Mouse (Mus musculus): ENCODE data around the gene Vps25. TPM values are rescaled to one million over a fixed set of nuclear protein-coding genes. Genes with fewer than 3 reads are reported as not detected.

Gene Vps25
- polyA plus RNA-seq, 1 experiment = 58.8 TPM

- peak within 1 kb of the TSS; percentile 62; the same call in 1 of the 2 replicates for H3K27ac ChIP-seq (ENCODE audit: insufficient read depth, low read length)
- H3K4me1 ChIP-seq (ENCODE audit: control insufficient read depth, insufficient read depth, low read length) = peaks cover 2% of the 10 kb centered on the region; the same call in 1 of the 2 replicates
- no peak for TF ChIP-seq CTCF (IDR thresholded peaks at IDR 0.05; ENCODE audit: extremely low read depth, insufficient read depth, low read length)
- TF ChIP-seq POLR2A (IDR thresholded peaks at IDR 0.05; ENCODE audit: extremely low read depth, insufficient read depth, low read length) = peak; percentile 66
- peak within 1 kb of the TSS; percentile 59 for H3K4me3 ChIP-seq (ENCODE audit: insufficient read depth, low read length)
Observed at GRCm38 (mm10) chr11:101226065-101226701, 27.3 kb upstream of the Vps25 start, which contains the start of gene Ezh1. Gene Ezh1, minus strand, starts transcription at chr11:101226463.

GRCm38 (mm10) chr11:101229361-101229900 is 24.1 kb upstream of the Vps25 start:
- peak overlapping the region; percentile 76 for H3K27ac ChIP-seq (ENCODE audit: insufficient read depth, low read length)
- H3K4me1 ChIP-seq (ENCODE audit: control insufficient read depth, insufficient read depth, low read length) = peaks cover 2% of the 10 kb centered on the region; the same call in 1 of the 2 replicates
- TF ChIP-seq CTCF (IDR thresholded peaks at IDR 0.05; ENCODE audit: extremely low read depth, insufficient read depth, low read length) (no peak), POLR2A (IDR thresholded peaks at IDR 0.05; ENCODE audit: extremely low read depth, insufficient read depth, low read length) (no peak)
- no peak overlapping the region for H3K4me3 ChIP-seq (ENCODE audit: insufficient read depth, low read length)

GRCm38 (mm10) chr11:101230061-101230511 is 23.4 kb upstream of the Vps25 start:
- TF ChIP-seq POLR2A (IDR thresholded peaks at IDR 0.05; ENCODE audit: extremely low read depth, insufficient read depth, low read length) (no peak), CTCF (IDR thresholded peaks at IDR 0.05; ENCODE audit: extremely low read depth, insufficient read depth, low read length) (no peak)
- H3K27ac ChIP-seq (ENCODE audit: insufficient read depth, low read length) = peak overlapping the region; percentile 76
- peaks cover 1% of the 10 kb centered on the region; the same call in 1 of the 2 replicates for H3K4me1 ChIP-seq (ENCODE audit: control insufficient read depth, insufficient read depth, low read length)
- no peak overlapping the region for H3K4me3 ChIP-seq (ENCODE audit: insufficient read depth, low read length)

GRCm38 (mm10) chr11:101230526-101230925 is 23.0 kb upstream of the Vps25 start:
- Histone ChIP-seq H3K4me3 (ENCODE audit: insufficient read depth, low read length) (no peak overlapping the region), H3K27ac (ENCODE audit: insufficient read depth, low read length) (peak overlapping the region; percentile 70; the same call in 1 of the 2 replicates), H3K4me1 (ENCODE audit: control insufficient read depth, insufficient read depth, low read length) (no peaks in the 10 kb centered on the region)
- TF ChIP-seq CTCF (IDR thresholded peaks at IDR 0.05; ENCODE audit: extremely low read depth, insufficient read depth, low read length) = no peak

- Histone ChIP-seq H3K4me1 (ENCODE audit: control insufficient read depth, insufficient read depth, low read length) (no peaks in the 10 kb centered on the region), H3K27ac (ENCODE audit: insufficient read depth, low read length) (peak overlapping the region; percentile 70), H3K4me3 (ENCODE audit: insufficient read depth, low read length) (no peak overlapping the region; the same call in 1 of the 2 replicates)
- no peak for TF ChIP-seq POLR2A (IDR thresholded peaks at IDR 0.05; ENCODE audit: extremely low read depth, insufficient read depth, low read length)
- no peak for TF ChIP-seq CTCF (IDR thresholded peaks at IDR 0.05; ENCODE audit: extremely low read depth, insufficient read depth, low read length)
Observed at GRCm38 (mm10) chr11:101230991-101231871, 22.3 kb upstream of the Vps25 start.

GRCm38 (mm10) chr11:101232010-101232839 is 21.3 kb upstream of the Vps25 start:
- H3K27ac ChIP-seq (ENCODE audit: insufficient read depth, low read length) = peak overlapping the region; percentile 66
- TF ChIP-seq CTCF (IDR thresholded peaks at IDR 0.05; ENCODE audit: extremely low read depth, insufficient read depth, low read length) = no peak
- TF ChIP-seq POLR2A (IDR thresholded peaks at IDR 0.05; ENCODE audit: extremely low read depth, insufficient read depth, low read length) = no peak
- no peaks in the 10 kb centered on the region for H3K4me1 ChIP-seq (ENCODE audit: control insufficient read depth, insufficient read depth, low read length)
- no peak overlapping the region for H3K4me3 ChIP-seq (ENCODE audit: insufficient read depth, low read length)

GRCm38 (mm10) chr11:101233240-101233639 is 20.3 kb upstream of the Vps25 start:
- Histone ChIP-seq H3K27ac (ENCODE audit: insufficient read depth, low read length) (no peak overlapping the region), H3K4me1 (ENCODE audit: control insufficient read depth, insufficient read depth, low read length) (no peaks in the 10 kb centered on the region), H3K4me3 (ENCODE audit: insufficient read depth, low read length) (no peak overlapping the region)
- no peak for TF ChIP-seq POLR2A (IDR thresholded peaks at IDR 0.05; ENCODE audit: extremely low read depth, insufficient read depth, low read length)
- no peak for TF ChIP-seq CTCF (IDR thresholded peaks at IDR 0.05; ENCODE audit: extremely low read depth, insufficient read depth, low read length)

GRCm38 (mm10) chr11:101234124-101234523 is 19.4 kb upstream of the Vps25 start:
- no peak for TF ChIP-seq POLR2A (IDR thresholded peaks at IDR 0.05; ENCODE audit: extremely low read depth, insufficient read depth, low read length)

GRCm38 (mm10) chr11:101235429-101235828 is 18.1 kb upstream of the Vps25 start:
- no peak for TF ChIP-seq POLR2A (IDR thresholded peaks at IDR 0.05; ENCODE audit: extremely low read depth, insufficient read depth, low read length)
- TF ChIP-seq CTCF (IDR thresholded peaks at IDR 0.05; ENCODE audit: extremely low read depth, insufficient read depth, low read length) = no peak
- Histone ChIP-seq H3K4me3 (ENCODE audit: insufficient read depth, low read length) (no peak overlapping the region), H3K27ac (ENCODE audit: insufficient read depth, low read length) (no peak overlapping the region), H3K4me1 (ENCODE audit: control insufficient read depth, insufficient read depth, low read length) (no peaks in the 10 kb centered on the region)

More at GRCm38 (mm10) chr11:101234124-101234523, 19.4 kb upstream of the Vps25 start:
- H3K4me3 ChIP-seq (ENCODE audit: insufficient read depth, low read length) = no peak overlapping the region
- no peak overlapping the region for H3K27ac ChIP-seq (ENCODE audit: insufficient read depth, low read length)
- no peaks in the 10 kb centered on the region for H3K4me1 ChIP-seq (ENCODE audit: control insufficient read depth, insufficient read depth, low read length)
